Mouse (Mus musculus): ENCODE results near the gene Atxn1.

The Atxn1 gene

DNA sequence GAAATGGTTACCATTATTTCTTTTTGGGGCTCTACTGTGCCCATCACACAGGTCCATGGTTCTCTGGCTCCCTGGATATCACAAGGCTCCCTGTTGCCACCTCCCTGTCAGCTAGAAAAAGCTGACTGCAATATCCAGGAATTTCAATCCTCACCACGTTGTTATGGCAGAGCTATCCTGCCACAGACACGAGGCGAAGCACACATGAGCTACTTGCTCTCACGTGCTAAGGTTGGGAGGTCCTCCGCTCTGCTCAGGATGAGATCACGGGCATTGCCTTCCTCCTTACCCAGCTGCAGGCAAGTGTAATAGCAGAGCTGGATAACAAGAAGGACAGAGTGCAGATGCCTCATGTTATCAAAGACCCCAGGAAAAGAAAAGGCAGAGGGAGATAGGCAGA is 232.2 kb downstream of the Atxn1 start:
- no peak for DNase-seq (ENCODE audit: low spot score in 2 of 2)

- DNase-seq (ENCODE audit: low spot score in 2 of 2) = no peak
Observed at GRCm38 (mm10) chr13:45726917-45727316, 237.9 kb downstream of the Atxn1 start.

DNA sequence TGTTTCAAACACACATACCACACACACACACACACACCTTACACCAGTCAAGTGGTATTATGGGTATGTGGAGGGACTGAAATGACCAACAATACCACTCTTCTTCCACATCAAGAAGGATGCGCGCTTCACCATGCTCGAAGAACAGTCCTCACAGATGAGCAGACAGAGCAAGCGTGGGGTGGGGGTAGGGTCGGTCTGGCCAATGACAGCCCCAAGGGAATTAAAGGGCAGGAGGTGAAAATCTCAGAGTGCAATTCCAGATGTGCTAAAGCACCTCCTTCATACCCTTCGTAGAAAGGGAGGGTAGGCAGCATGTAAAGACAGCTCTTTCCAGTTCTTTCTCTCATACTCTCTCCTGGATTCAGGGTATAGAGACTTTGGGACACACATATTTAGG is 238.6 kb downstream of the Atxn1 start:
- no peak for DNase-seq (ENCODE audit: low spot score in 2 of 2)

- DNase-seq (ENCODE audit: low spot score in 2 of 2) = no peak
Observed at GRCm38 (mm10) chr13:45724507-45725259, 240.1 kb downstream of the Atxn1 start.

GRCm38 (mm10) chr13:45722885-45723284 is 241.9 kb downstream of the Atxn1 start:
- no peak for DNase-seq (ENCODE audit: low spot score in 2 of 2)

DNA sequence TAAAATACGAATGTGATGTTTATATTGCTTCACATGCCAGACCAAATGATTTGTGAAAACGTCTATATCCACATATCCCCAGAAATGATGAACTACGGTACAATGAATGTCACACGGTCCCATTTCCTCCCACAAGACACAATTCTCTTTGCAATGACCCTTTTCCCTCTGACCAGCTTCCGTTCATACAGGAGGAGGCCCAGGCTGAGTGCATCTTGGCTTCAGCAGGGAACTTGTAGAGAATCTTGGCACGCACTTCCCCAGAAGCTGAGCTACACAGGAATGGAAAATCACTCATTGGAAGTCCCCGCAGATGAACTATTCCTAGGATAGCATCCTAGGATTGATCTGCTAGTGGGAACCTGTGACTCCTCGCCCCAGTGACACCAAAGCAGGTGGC is 243.2 kb downstream of the Atxn1 start:
- no peak for DNase-seq (ENCODE audit: low spot score in 2 of 2)

- DNase-seq (ENCODE audit: low spot score in 2 of 2) = no peak
Observed at GRCm38 (mm10) chr13:45718850-45719249, 246.0 kb downstream of the Atxn1 start.

- DNase-seq (ENCODE audit: low spot score in 2 of 2) = no peak
Observed at GRCm38 (mm10) chr13:45715583-45716180, 249.1 kb downstream of the Atxn1 start.

- DNase-seq (ENCODE audit: low spot score in 2 of 2) = no peak
Observed at GRCm38 (mm10) chr13:45710041-45710440, 254.8 kb downstream of the Atxn1 start.

GRCm38 (mm10) chr13:45709402-45709801 is 255.4 kb downstream of the Atxn1 start:
- no peak for DNase-seq (ENCODE audit: low spot score in 2 of 2)

- no peak for DNase-seq (ENCODE audit: low spot score in 2 of 2)
Observed at GRCm38 (mm10) chr13:45701296-45701790, 263.5 kb downstream of the Atxn1 start.

DNA sequence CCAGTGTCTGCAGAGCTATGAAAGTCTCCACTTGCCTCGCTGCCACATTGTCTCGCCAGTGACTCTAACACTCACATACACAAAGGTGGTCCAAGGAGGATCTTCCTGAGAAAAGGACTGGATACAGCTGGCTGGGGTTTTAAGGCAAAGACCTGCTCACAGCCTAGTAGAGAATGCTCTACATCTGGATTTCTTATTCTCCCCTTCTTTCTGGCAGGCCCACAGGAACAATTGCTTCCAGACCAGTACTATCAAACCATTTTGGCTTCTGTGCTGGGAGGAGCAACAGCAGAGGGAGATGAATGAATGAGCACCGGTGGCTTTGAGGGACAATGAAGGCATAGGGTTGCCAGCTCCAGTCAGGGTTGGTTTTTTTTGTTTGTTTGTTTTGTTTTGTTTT is 265.8 kb downstream of the Atxn1 start:
- DNase-seq (ENCODE audit: low spot score in 2 of 2) = no peak

- DNase-seq (ENCODE audit: low spot score in 2 of 2) = no peak
Observed at GRCm38 (mm10) chr13:45696009-45696408, 268.8 kb downstream of the Atxn1 start.

GRCm38 (mm10) chr13:45694921-45695437 is 269.8 kb downstream of the Atxn1 start:
- DNase-seq (ENCODE audit: low spot score in 2 of 2) = no peak

DNA sequence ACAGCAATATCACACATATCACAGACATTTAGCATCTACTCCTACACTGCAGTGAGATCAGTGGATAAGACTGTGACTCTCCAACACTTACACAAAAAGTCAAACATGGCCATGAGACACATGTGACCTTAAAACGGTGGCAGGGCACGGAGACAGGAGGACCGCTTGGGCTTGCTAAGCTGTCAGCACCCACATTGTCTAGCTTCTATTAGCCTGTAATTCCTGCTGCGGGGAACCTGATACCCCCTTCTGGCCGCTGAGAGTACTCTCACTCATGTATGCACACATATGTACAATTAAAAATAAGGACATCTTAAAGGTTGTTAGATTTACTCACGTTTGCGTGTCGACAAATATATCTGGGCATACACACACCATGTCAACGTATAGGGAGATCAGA is 270.9 kb downstream of the Atxn1 start:
- DNase-seq (ENCODE audit: low spot score in 2 of 2) = no peak

GRCm38 (mm10) chr13:45693534-45693933 is 271.3 kb downstream of the Atxn1 start:
- DNase-seq (ENCODE audit: low spot score in 2 of 2) = no peak

GRCm38 (mm10) chr13:45693126-45693525 is 271.7 kb downstream of the Atxn1 start:
- no peak for DNase-seq (ENCODE audit: low spot score in 2 of 2)

- no peak for DNase-seq (ENCODE audit: low spot score in 2 of 2)
Observed at GRCm38 (mm10) chr13:45692440-45692839, 272.4 kb downstream of the Atxn1 start.

- DNase-seq (ENCODE audit: low spot score in 2 of 2) = no peak
Observed at GRCm38 (mm10) chr13:45690426-45690825, 274.4 kb downstream of the Atxn1 start.

GRCm38 (mm10) chr13:45688864-45689263 is 275.9 kb downstream of the Atxn1 start:
- no peak for DNase-seq (ENCODE audit: low spot score in 2 of 2)

DNA sequence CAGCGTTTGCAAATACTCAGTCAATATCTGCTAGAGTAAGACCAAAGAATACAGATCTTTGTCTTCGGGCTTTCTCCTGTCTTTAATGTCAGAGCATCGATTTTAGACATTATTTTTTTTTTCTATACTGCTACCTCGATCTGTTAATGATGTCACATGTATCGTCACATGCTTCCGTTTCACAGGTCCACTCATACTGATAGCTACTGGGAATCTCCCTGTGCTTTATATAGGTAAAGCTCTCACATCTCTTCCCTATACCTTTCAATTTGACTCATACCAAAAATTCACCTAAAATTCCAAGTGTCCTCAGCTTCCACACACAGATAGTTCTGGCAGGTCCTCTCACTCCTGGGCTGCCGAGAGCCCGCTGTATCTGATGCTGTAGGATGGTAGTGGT is 277.2 kb downstream of the Atxn1 start:
- DNase-seq (ENCODE audit: low spot score in 2 of 2) = no peak

GRCm38 (mm10) chr13:45686309-45686582 is 278.6 kb downstream of the Atxn1 start:
- DNase-seq (ENCODE audit: low spot score in 2 of 2) = no peak

- no peak for DNase-seq (ENCODE audit: low spot score in 2 of 2)
Observed at GRCm38 (mm10) chr13:45685575-45686308, 279.1 kb downstream of the Atxn1 start.

Data from frontal cortex, postnatal 10 days (tissue).